8 mouse cellular contexts compared by ENCODE assay signal in the genomic region with DNA sequence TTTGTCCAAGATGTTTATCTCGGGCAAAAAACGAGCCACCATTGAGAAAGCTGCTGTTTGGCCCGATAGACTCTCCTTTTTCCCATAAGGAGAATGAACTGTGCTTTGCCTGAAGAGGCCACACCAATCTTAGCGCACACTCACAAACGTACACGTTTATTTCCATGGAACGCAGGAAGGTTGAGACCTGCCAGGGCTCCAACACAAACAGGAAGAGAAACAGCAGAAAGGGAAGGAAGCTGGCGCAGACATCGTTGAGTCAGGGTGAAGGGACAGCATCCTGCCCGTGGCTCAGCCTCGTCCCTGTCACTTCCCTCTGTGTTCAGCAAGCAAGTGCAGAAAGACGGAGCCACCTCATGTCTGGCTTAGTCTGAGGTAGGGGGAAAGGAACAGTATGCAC. TPM values are rescaled to one million over a fixed set of nuclear protein-coding genes. Genes with fewer than 3 reads are reported as not detected.
A peak's percentile ranks its signal among the peaks of the same experiment; 100 is the strongest.
DNase-seq lines count a peak whose midpoint lies in the region; TF ChIP-seq lines count a peak whose summit lies in the region.

No protein-coding gene starts in this region.

- H3K36me3 ChIP-seq in heart, embryonic 10.5 days = no peaks in the 10 kb centered on the region
- H3K36me3 ChIP-seq in thymus, adult 2 months (ENCODE audit: control insufficient read depth, insufficient read depth, low read length) = no peaks in the 10 kb centered on the region

- no peaks in the 10 kb centered on the region for H3K9me3 ChIP-seq in heart, embryonic 10.5 days

- no peak overlapping the region for H3K4me3 ChIP-seq in heart, embryonic 10.5 days
- H3K4me3 ChIP-seq in thymus, adult 2 months (ENCODE audit: control insufficient read depth, insufficient read depth, low read length) = peak overlapping the region; percentile 42

- TF ChIP-seq POLR2A in thymus, adult 2 months (IDR thresholded peaks at IDR 0.05; ENCODE audit: control insufficient read depth, extremely low read depth, insufficient read depth, low read length, poor library complexity) = no peak

- no peaks in the 10 kb centered on the region for H3K27me3 ChIP-seq in heart, embryonic 10.5 days (ENCODE audit: insufficient read depth, poor library complexity, severe bottlenecking)
- H3K27me3 ChIP-seq in thymus, adult 2 months (ENCODE audit: control insufficient read depth, insufficient read depth, low read length) = no peaks in the 10 kb centered on the region

- H3K27ac ChIP-seq in heart, embryonic 10.5 days = peak overlapping the region; percentile 56; the same call in 1 of the 2 replicates
- H3K27ac ChIP-seq in thymus, adult 2 months (ENCODE audit: control insufficient read depth, insufficient read depth, low read length) = peak overlapping the region; percentile 35; the same call in 1 of the 2 replicates

- peak; percentile 49 to 51 for DNase-seq in B cell, adult 2 months
- peak; percentile 21 for DNase-seq in adrenal gland, postnatal 10 days
- DNase-seq in heart, embryonic 10.5 days (ENCODE audit: low spot score) = no peak
- peak; percentile 8 to 21 for DNase-seq in layer of hippocampus, postnatal 10 days (ENCODE audit: low spot score in 2 of 2)
- DNase-seq in lung, postnatal 36 days = peak; percentile 80
- peak; percentile 43 for DNase-seq in thymus, adult 2 months
- DNase-seq in Muller cell, postnatal 12 days (ENCODE audit: inconsistent ontology term) = no peak
- DNase-seq in cerebellum, adult 11 months = no peak

- no peak for TF ChIP-seq CTCF in thymus, adult 2 months (IDR thresholded peaks at IDR 0.05; ENCODE audit: borderline replicate concordance, control insufficient read depth, extremely low read depth, insufficient read depth, low read length, poor library complexity)

- WGBS in heart, embryonic 10.5 days = 47% methylated on average over 12 of the region's 12 CpGs
- 3% methylated on average over 12 of the region's 12 CpGs for WGBS in thymus, adult 2 months

- H3K4me1 ChIP-seq in heart, embryonic 10.5 days = peaks cover 14% of the 10 kb centered on the region
- peaks cover 5% of the 10 kb centered on the region; the same call in 1 of the 2 replicates for H3K4me1 ChIP-seq in thymus, adult 2 months (replicated peaks; ENCODE audit: control insufficient read depth, insufficient read depth, low read length)

RNA-seq across cellular contexts. Expression of a gene that starts 56.8 kb away (rescaled TPM):
- 100 to 1,000 TPM; 210 to 250 TPM for total RNA-seq in adrenal gland, postnatal 10 days (2021)
- polyA plus RNA-seq in heart, embryonic 10.5 days (2016; fragmentation: Nextera tagmentation; extraction: Ambion mirVana) = 275 and 305 TPM in 2 replicates
- 100 to 1,000 TPM; 115 to 126 TPM for total RNA-seq in layer of hippocampus, postnatal 10 days (2021)
- 85.7 and 93.8 TPM in 2 replicates for polyA plus RNA-seq in thymus, adult 2 months (2012; rRNA removed)

Comparison
In these comparisons a context has a peak if more than half of its experiments do, and no peak if none do; other contexts are left out.
1. DNase-seq: peak in B cell, adult 2 months (2 of 2), adrenal gland, postnatal 10 days (single experiment), layer of hippocampus, postnatal 10 days (2 of 2), lung, postnatal 36 days (single experiment) and thymus, adult 2 months (single experiment); none in heart, embryonic 10.5 days (single experiment), Muller cell, postnatal 12 days (single experiment) and cerebellum, adult 11 months (single experiment).